Mouse (Mus musculus): ENCODE results near the gene Gm17482. TPM values are rescaled to one million over a fixed set of nuclear protein-coding genes. Genes with fewer than 3 reads are reported as not detected.

Gm17482 gene
- not detected for polyA plus RNA-seq (2017; shearing (Covaris generic))

DNA sequence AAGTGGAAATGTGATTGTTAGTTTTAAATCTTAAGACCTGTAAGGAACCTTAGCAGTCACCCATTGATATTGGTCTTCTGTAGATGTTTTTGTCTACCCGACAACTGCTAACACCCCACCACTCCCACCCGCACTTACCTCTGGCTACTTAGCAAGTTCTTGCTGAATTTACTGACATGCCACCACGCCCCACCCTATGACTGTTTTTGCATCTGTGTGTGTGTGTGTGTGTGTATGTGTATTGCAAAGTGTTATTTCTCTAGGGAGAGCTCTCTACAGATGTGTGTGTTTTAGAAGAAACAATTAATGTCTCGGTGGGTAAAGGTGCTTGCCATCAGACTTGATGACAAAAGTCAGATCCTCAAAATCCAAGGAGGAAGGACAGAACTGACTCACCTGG is at the start of gene Gm17482:
Gene Gm17482, plus strand, starts transcription at position 301 of the 400 bp plus-strand sequence.

DNA sequence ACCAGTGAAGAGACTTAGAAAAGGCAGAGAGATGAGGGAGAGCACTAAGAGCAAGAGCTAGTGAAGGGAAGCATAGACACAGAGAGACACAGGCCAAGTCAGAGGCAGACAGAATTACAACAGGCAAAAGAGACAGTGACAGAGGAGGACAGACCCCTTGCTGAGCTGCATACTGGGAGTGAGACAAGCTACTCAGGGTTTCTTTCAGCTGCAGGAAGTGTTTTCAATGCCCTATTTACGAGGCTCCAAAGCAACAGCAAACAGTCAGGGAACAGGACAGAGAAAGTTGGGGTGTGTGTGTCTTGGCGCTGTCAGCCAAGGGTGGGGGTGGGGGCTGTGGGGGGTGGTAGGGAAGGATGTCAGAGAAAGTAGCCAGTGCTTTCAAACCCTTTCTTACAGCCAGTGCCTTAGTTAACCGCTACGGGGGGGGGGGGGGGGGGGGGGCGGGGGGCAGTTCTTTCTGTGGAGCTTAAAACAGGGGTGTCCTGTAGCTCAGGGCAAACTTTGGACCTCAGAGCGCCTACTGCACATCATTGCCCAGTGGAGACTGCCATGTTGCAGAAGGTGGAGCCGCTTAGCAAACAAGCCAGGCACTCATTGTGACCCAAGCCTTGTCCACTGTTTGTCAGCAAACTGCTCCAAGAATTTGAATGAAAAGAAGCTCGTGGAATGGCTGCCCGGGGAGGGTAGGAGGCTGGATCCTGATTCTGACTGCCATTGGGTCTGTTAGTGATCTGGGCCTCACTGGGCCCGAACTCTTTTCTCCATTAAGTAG is 25.1 kb downstream of the Gm17482 start, which contains the start of gene Timp4:
Gene Timp4, minus strand, starts transcription at position 107 of the 775 bp plus-strand sequence.

Other genes starting within 250 kb of the Gm17482 start
- gene Tamm41, start 189.5 kb upstream of the Gm17482 start, polyA plus RNA-seq (2017; shearing (Covaris generic)) = 22.9 TPM
- not detected for gene Syn2, start 92.4 kb upstream of the Gm17482 start, polyA plus RNA-seq (2017; shearing (Covaris generic))
- 0.06 TPM for gene Timp4, start 24.9 kb downstream of the Gm17482 start, polyA plus RNA-seq (2017; shearing (Covaris generic))
- not detected for gene Pparg, start 133.6 kb downstream of the Gm17482 start, polyA plus RNA-seq (2017; shearing (Covaris generic))

Measured in effector memory CD4-positive, alpha-beta T cell, adult 5 months (primary cell).